Mouse (Mus musculus) c-Kit-positive CD71-negative TER-119-negative erythroid progenitor cells, embryonic 14.5 days (primary cell): ENCODE results near the gene Thumpd3.

ENCODE experiments used
- DNase-seq: peaks from one replicate; pipeline ENCODE4 v3.0.0-alpha.2; 2013; ENCODE audit warnings: low read depth

Gene Thumpd3

DNA sequence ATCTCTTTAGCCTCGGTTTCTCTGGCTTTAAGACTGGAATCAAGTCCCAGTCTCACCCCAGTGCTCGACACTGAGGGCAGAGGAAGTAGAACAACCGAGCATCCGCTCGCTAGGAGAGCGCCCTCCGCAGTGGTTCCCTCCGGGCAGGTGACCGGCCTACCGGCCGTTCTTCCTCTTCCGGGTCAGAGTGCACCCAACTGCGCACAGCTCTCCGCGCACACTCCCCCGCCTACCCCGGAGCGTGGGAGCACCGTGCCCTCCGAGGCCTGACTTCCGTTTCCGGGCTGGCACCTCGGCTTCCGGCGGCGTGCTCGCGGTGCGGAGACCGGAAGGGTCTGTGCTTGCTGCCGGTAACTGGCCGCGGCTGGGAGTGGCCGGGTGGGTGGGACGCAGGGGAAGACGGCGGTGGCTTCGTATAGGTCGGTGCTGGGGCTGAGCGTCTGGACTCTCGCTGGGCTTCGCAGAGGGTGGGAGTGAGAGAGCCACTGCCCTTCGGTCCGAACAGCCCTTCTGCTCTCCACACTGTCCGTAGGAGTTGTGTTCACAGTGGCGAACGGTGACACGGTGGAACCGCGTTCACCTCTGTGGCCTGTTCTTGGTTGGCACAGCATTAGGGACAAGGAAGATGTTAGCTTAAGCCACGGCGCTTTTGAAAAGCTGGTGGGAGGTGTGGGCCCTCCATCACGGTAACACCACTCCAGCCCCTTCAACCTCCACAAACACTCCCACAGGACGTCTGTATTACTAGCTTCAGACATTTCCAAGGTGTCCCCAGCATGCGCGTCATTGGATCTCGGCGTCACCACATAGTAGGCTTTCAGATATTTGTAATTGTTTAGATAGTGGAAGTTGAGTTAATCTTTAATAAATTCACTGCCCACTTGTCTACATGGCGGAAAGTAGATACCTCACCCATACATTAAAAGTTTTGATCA, at the start of gene Thumpd3:
Gene Thumpd3, plus strand, starts transcription at position 185 of the 935 bp plus-strand sequence.
- DNase-seq, result peak; percentile 92

DNA sequence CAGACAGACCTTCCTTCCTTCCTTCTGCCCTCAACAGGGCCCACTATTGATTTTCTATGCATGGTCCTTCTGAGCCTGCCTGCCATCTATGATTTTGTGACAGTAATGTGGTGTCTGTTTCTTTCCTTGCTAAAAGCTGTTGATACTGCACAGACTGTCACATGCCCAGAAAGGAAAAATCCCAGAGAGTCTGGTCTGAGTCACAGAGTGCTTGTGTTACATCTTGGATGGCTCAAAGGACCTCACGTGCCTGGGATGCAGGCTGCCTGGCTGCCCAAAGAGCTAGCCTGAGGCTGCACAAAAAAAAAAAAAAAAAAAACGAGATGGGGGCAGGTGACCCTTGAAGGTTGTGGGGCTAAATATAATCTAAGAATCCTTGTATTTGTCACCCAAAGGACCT, 46.8 kb upstream of the Thumpd3 start:
- no peak for DNase-seq

GRCm38 (mm10) chr6:113000666-113001287, 45.2 kb upstream of the Thumpd3 start:
- DNase-seq, result peak; percentile 73

DNA sequence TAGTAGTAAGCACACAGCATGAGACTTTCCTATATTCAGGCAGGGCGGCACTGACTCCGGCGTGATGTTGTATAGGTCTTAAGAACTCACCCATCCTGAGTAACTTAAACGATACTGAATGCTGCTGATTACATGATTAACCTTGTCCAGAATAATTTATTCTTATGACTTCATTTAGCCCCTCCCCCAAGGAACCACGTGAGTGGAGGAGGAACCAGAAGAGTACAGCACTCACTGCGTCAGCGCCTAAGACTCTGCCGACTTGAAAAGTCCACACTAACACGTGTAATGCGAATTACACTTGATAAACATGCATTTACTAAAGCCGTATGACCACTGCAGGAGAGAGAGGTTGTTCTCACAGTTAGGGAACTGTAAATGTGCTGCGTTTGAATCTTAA, 44.3 kb upstream of the Thumpd3 start:
- no peak for DNase-seq

GRCm38 (mm10) chr6:113003313-113004111, 42.5 kb upstream of the Thumpd3 start:
- DNase-seq, result no peak

DNA sequence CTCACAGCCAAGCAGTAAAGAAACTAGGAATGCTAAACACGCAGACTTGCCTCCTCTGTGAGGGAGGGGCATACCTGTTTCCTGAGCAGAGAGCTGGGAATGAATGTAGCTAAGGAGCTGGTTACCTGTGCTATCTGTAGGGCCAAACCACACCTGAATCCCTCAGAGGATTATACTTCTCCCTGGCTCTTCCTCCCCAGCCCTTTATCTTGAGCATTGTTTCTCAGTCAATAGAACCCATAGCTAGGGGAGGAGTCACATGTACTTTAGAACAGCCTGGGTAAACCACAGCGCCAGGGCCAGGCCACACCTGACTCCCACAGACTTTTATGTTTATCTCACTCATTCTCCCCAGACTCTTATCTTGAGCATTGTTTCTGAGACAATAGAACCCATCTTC, 39.2 kb upstream of the Thumpd3 start:
- no peak for DNase-seq

- no peak for DNase-seq
Measured at GRCm38 (mm10) chr6:113011886-113012285, 34.1 kb upstream of the Thumpd3 start.

GRCm38 (mm10) chr6:113012495-113012941, 33.5 kb upstream of the Thumpd3 start:
- DNase-seq, result no peak

DNA sequence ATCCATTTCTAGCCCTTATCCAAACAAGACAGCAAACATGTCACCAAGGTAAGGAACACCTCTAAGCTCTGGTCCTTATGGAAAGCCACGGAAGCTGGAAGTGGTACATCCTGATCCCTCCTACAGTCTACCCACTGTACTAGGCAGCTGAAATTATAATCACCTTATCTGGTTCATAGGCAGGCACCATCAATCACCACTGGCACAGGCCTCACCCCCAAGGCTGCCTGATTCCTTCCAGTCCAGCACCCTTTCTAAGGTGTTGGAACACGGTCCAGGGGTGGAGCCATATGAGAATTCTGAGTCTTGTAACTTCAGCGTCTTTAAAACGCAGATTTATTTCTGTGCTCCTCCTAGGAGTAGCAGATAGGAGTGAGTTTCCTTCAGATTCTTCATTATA, 32.5 kb upstream of the Thumpd3 start:
- DNase-seq, result no peak

- DNase-seq, result no peak
Measured at GRCm38 (mm10) chr6:113017500-113018047, 28.5 kb upstream of the Thumpd3 start.

GRCm38 (mm10) chr6:113018139-113018538, 27.9 kb upstream of the Thumpd3 start:
- DNase-seq, result no peak

- no peak for DNase-seq
Measured at GRCm38 (mm10) chr6:113024866-113025265, 21.2 kb upstream of the Thumpd3 start.

DNA sequence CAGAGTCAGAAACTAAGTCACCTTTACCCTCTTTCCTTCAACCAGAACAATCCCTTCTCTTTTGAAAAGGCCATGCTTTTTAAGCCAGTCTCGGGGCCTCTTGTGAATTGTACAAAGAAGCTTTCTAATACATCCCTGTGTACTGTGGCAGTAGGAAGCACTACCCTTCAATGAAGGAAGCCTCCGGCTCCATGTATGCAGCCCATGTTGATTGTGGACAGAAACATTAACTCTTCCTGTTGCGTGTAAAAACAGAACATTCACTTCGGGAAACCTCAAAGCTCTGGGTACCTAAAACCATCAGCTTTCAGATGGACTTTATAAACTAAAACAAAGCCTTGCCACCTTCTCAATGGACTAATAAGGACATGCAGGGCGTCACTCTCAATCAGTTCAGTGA, 20.3 kb upstream of the Thumpd3 start:
- no peak for DNase-seq

- DNase-seq, result no peak
Measured at GRCm38 (mm10) chr6:113027446-113027845, 18.6 kb upstream of the Thumpd3 start.

DNA sequence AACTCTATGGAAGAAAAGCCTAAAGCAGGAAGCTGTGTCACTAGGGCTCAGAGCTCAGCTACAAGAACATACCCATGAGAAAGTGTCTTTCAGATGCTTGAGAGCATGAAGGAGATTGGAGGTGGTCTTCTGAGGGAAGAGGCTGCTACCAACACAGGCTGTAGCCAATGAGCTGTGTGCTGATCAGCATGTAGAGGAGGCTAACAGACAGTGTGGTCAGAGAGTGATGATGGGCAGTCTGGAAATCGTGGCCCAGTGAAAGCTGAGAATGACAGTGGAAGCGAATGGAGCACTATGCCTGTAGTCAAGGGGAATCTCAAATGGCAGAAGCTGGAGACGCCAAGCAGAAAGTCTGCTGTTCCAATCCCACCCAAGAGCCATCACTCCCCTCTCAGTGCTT, 17.0 kb upstream of the Thumpd3 start:
- no peak for DNase-seq

- DNase-seq, result no peak
Measured at GRCm38 (mm10) chr6:113030553-113030952, 15.5 kb upstream of the Thumpd3 start.

GRCm38 (mm10) chr6:113030970-113031660, 14.9 kb upstream of the Thumpd3 start:
- no peak for DNase-seq

GRCm38 (mm10) chr6:113032121-113032520, 13.9 kb upstream of the Thumpd3 start:
- DNase-seq, result no peak

GRCm38 (mm10) chr6:113033185-113033584, 12.8 kb upstream of the Thumpd3 start:
- no peak for DNase-seq

DNA sequence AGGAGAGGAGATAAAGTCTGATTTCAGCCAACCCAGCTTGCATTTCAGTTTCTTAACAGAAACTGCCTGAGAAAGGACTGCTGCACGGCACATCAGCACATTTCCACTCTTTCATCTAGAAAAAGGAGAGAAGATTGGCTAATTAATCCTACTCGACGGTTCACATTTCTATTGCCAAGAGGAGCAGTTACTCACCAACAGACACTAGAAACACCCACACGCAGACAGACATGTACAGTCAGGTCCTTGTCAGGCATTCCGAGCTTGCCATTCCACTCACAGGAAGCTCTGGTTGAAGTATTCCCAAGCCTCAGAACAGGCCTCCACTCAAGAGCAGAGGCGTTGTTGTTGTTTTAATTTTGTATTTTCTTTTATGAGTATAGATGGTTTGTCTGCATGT, 11.6 kb upstream of the Thumpd3 start:
- DNase-seq, result no peak

DNA sequence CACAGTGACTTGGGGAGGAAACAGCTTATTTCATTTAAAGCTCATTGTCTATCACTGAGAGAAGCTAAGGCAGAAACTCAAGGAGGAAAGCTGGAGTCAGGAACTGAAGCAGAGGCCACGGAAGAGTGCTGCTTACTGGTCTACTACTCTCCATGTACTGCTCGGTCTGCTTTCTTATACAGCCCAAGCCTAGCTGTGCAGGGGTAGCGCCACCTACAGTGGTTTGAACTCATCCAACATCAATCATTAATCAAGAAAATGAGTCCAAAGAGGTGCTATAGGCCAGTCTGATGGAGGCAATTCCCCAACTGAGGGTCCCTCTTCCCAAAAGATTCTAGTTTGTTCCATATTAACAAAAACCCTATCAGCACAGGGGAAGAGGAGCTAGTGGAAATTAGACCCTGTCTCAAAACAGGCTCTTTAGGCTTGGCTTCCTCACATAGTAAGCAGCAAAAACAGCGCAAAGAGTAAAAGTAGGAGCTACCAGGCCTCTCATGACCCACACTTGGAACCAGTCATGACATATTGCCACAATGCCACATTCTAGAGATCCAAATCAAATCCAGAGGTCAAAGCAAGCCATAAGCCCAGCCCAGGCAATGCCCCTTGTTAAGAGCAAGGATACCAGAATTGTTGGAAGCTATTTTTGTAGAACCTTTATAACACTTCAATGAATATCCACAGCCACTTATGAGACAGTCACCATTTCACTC, 9.4 kb upstream of the Thumpd3 start:
- no peak for DNase-seq
